Mouse (Mus musculus): ENCODE measurements at regions not wholly inside any gene's neighbourhood (a gene's known extent, or its start where the extent isn't known, plus 50 kb on each side); places are given as distances from the start of the nearest gene placed in this dataset.

DNA sequence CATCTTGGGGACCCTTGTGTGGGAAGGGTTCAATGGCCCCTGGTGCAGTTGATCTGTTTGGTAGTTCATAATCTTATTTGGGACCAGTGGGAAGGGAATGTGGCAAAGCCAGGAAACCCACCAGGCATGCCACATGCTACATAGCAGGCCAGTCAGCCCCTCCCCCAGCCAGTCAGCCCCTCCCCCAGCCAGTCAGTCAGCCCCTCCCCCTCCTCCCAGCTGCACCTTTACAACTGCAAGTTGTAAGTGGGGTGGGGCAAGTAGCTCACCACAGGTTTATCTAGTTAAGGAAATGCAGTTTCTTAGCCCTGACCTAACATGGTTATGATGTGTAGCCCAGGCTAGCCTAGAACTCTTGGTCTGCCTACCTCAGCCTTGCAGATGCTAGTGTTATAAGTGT lies 171.9 kb downstream of the Cog6 start:
- no peak overlapping the region for H3K27ac ChIP-seq (ENCODE audit: insufficient read depth, low read depth, low read length)
- no peaks in the 10 kb centered on the region for H3K27me3 ChIP-seq (replicated peaks; ENCODE audit: control insufficient read depth, insufficient read depth, low read length)
- TF ChIP-seq POLR2A (IDR thresholded peaks at IDR 0.05; ENCODE audit: low read depth, low read length) (no peak), CTCF (conservative IDR thresholded peaks at IDR 0.05; ENCODE audit: insufficient read depth, insufficient read length, low read depth, low read length) (no peak)
- DNase-seq, result no peak
- no peaks in the 10 kb centered on the region for H3K36me3 ChIP-seq (ENCODE audit: control insufficient read depth, insufficient read depth, low read length)
- H3K4me3 ChIP-seq (ENCODE audit: insufficient read depth, low read depth, low read length), result no peak overlapping the region
- H3K4me1 ChIP-seq (ENCODE audit: control insufficient read depth, insufficient read depth, low read length), result no peaks in the 10 kb centered on the region

DNA sequence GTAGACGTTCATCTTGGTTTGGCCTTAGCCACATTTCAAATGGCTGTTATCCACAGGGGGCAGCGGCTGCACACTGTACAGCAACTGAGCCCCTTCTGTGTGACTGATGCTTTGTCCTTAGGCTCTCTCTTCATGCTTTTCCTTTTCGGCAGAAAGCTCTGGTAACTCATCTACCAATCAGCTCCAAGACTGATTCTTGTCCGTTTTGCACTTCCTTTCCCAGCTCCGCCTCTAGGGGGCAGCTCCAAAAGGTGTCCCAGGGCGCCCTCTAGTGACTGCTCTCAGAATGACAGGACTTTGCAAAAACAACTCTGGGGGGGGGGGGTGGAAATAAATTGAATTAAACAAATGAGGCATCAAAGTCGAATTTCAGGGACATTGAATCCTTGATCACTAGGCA lies 173.0 kb downstream of the Cog6 start:
- Histone ChIP-seq H3K27ac (ENCODE audit: insufficient read depth, low read depth, low read length) (no peak overlapping the region), H3K4me3 (ENCODE audit: insufficient read depth, low read depth, low read length) (no peak overlapping the region), H3K27me3 (replicated peaks; ENCODE audit: control insufficient read depth, insufficient read depth, low read length) (no peaks in the 10 kb centered on the region), H3K4me1 (ENCODE audit: control insufficient read depth, insufficient read depth, low read length) (no peaks in the 10 kb centered on the region), H3K36me3 (ENCODE audit: control insufficient read depth, insufficient read depth, low read length) (no peaks in the 10 kb centered on the region)
- WGBS, result 29% methylated on average over 7 of the region's 7 CpGs
- no peak for TF ChIP-seq POLR2A (IDR thresholded peaks at IDR 0.05; ENCODE audit: low read depth, low read length)
- peak; percentile 91 for TF ChIP-seq CTCF (conservative IDR thresholded peaks at IDR 0.05; ENCODE audit: insufficient read depth, insufficient read length, low read depth, low read length)
- DNase-seq, result peak; percentile 90

DNA sequence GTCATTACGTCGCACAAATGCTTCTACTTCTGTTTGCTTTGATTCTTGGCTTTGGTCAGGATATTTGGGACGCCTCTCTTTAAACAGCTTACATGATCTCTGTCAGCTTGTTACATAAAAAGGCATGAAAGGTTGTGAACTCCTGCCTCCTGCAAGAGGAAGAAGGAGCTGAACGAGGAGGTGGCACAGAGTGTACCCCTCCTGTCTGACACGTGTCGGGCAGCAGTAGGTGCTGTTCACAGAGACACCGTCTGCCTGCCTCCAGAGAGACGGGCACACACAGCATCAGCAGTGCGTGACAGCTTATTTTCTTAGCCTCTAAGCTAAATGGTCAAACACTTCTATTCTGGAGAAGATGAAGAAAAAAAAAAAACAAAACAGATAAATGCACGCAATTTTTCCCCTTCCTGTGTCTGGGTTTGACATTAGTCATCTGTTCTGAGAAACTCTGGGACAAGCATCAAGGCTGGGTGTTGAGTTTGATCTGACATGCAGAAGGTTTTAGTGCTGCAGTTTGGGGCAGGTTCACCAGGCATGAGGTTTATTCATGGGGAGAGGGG lies 174.1 kb downstream of the Cog6 start:
- H3K36me3 ChIP-seq (ENCODE audit: control insufficient read depth, insufficient read depth, low read length), result no peaks in the 10 kb centered on the region
- H3K27ac ChIP-seq (ENCODE audit: insufficient read depth, low read depth, low read length), result no peak overlapping the region
- no peak overlapping the region for H3K4me3 ChIP-seq (ENCODE audit: insufficient read depth, low read depth, low read length)
- TF ChIP-seq POLR2A (IDR thresholded peaks at IDR 0.05; ENCODE audit: low read depth, low read length) (no peak), CTCF (conservative IDR thresholded peaks at IDR 0.05; ENCODE audit: insufficient read depth, insufficient read length, low read depth, low read length) (no peak)
- no peaks in the 10 kb centered on the region for H3K27me3 ChIP-seq (replicated peaks; ENCODE audit: control insufficient read depth, insufficient read depth, low read length)
- WGBS, result 65% methylated on average over 10 of the region's 10 CpGs
- DNase-seq, result no peak
- H3K4me1 ChIP-seq (ENCODE audit: control insufficient read depth, insufficient read depth, low read length), result no peaks in the 10 kb centered on the region

DNA sequence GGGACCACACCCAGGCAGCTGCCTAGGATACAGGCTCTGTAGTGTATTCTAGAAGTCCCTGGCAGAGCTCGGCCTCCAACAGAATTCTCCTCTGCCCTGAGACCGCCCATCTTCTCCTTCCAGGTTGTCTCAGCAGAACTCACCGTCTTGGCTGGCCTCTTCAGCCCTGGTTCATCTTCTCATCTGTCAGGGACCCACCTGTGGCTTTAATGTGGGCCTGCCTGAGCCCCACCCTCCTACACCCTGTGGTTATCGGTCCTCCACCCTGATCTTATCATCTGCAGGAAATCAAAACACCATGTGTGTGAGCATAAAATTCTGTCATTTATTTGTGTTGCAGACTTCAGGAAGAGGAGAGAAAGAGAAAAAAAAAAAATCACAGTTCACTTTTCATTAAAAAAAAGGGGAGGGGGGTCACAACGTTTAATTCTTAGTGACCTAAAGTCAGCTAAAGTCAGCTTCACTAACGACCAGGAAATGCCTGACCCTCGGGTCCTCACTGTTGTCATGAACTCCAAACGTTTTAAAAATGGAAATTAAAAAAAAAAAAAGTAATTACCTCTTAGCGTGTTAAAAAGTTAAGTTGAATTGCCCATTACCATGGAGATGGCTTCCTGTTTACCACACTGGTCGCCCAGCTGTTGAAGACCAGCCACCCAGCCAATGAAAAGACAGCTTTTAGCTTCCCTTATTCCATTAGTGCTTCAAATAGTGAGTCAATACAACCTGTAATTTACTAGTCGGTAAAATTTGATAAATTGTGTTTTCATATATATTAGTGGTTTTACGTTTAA lies 176.7 kb downstream of the Cog6 start:
- peak; percentile 64 for DNase-seq
- Histone ChIP-seq H3K36me3 (ENCODE audit: control insufficient read depth, insufficient read depth, low read length) (no peaks in the 10 kb centered on the region), H3K27me3 (replicated peaks; ENCODE audit: control insufficient read depth, insufficient read depth, low read length) (no peaks in the 10 kb centered on the region), H3K4me3 (ENCODE audit: insufficient read depth, low read depth, low read length) (no peak overlapping the region), H3K27ac (ENCODE audit: insufficient read depth, low read depth, low read length) (peak overlapping the region; percentile 40; the same call in 1 of the 2 replicates), H3K4me1 (ENCODE audit: control insufficient read depth, insufficient read depth, low read length) (no peaks in the 10 kb centered on the region; the same call in 1 of the 2 replicates)
- no peak for TF ChIP-seq CTCF (conservative IDR thresholded peaks at IDR 0.05; ENCODE audit: insufficient read depth, insufficient read length, low read depth, low read length)
- no peak for TF ChIP-seq POLR2A (IDR thresholded peaks at IDR 0.05; ENCODE audit: low read depth, low read length)
- WGBS, result 36% methylated on average over 12 of the region's 12 CpGs

DNA sequence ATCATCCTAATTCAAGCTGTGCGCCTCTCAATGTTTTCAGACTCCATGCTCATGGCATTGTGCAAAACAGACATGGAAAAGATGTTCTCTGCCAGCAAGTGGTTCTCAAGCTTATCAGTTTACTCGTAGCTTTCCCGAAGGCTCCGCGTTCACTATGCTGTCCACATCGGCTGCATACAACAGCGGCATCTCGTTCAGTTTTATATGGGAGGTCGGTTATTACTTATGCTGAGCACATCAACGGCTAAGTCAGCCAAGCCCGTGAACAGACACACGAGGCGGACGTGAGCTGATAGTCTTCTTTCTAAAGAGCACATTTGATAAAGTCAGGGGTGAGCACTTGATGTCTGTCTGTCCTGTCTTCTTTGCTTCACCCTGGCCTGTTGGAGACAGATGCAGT lies 179.0 kb downstream of the Cog6 start:
- Histone ChIP-seq H3K4me3 (ENCODE audit: insufficient read depth, low read depth, low read length) (no peak overlapping the region), H3K4me1 (ENCODE audit: control insufficient read depth, insufficient read depth, low read length) (no peaks in the 10 kb centered on the region; the same call in 1 of the 2 replicates), H3K27ac (ENCODE audit: insufficient read depth, low read depth, low read length) (no peak overlapping the region), H3K36me3 (ENCODE audit: control insufficient read depth, insufficient read depth, low read length) (no peaks in the 10 kb centered on the region), H3K27me3 (replicated peaks; ENCODE audit: control insufficient read depth, insufficient read depth, low read length) (no peaks in the 10 kb centered on the region)
- 90% methylated on average over 14 of the region's 14 CpGs for WGBS
- DNase-seq, result no peak
- TF ChIP-seq POLR2A (IDR thresholded peaks at IDR 0.05; ENCODE audit: low read depth, low read length) (no peak), CTCF (conservative IDR thresholded peaks at IDR 0.05; ENCODE audit: insufficient read depth, insufficient read length, low read depth, low read length) (no peak)

DNA sequence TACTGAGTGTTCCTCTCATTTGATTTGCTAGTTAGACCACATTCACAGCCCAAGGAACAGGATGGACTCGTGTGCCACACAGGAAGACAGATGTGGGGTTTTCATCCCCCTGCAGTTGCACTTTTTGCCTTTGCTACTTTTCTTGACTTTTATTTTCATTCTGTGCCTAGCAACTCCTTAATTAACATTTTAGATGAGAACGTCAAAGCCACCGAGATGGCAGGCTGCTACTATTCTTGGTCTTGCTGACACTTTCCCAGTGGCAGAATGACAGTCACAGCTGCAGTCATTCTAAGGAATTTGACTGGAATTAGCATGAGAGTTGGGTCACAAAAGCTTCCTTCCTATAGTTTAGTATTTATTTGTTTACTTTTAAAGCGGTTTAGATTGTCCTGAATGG lies 179.5 kb downstream of the Cog6 start:
- H3K4me3 ChIP-seq (ENCODE audit: insufficient read depth, low read depth, low read length), result no peak overlapping the region
- no peak for DNase-seq
- 67% methylated on average over 4 of the region's 4 CpGs for WGBS
- no peaks in the 10 kb centered on the region for H3K27me3 ChIP-seq (replicated peaks; ENCODE audit: control insufficient read depth, insufficient read depth, low read length)
- H3K4me1 ChIP-seq (ENCODE audit: control insufficient read depth, insufficient read depth, low read length), result no peaks in the 10 kb centered on the region; the same call in 1 of the 2 replicates
- TF ChIP-seq POLR2A (IDR thresholded peaks at IDR 0.05; ENCODE audit: low read depth, low read length) (no peak), CTCF (conservative IDR thresholded peaks at IDR 0.05; ENCODE audit: insufficient read depth, insufficient read length, low read depth, low read length) (no peak)
- no peak overlapping the region for H3K27ac ChIP-seq (ENCODE audit: insufficient read depth, low read depth, low read length)
- H3K36me3 ChIP-seq (ENCODE audit: control insufficient read depth, insufficient read depth, low read length), result no peaks in the 10 kb centered on the region

DNA sequence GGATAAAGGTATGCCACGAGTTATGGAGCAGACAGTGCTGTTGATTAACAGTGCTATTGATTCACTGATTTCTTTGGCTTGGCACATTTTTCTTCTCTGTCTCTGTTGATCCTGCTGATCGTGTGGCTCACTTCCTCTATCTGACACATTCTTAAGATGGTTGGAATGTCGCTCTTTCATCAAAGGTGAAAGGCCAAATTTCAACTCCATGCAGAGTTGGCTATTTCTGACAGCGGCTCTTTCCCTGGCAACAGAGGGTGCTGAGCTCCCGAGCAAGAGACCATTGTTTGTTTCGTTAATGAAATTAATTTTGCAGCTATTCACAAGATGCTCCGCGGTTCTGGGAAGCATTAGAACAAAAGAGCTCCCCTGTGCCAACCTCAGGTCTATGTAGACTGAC lies 180.3 kb downstream of the Cog6 start:
- H3K27me3 ChIP-seq (replicated peaks; ENCODE audit: control insufficient read depth, insufficient read depth, low read length), result no peaks in the 10 kb centered on the region
- WGBS, result 45% methylated on average over 8 of the region's 8 CpGs
- no peak overlapping the region for H3K4me3 ChIP-seq (ENCODE audit: insufficient read depth, low read depth, low read length)
- no peaks in the 10 kb centered on the region; the same call in 1 of the 2 replicates for H3K4me1 ChIP-seq (ENCODE audit: control insufficient read depth, insufficient read depth, low read length)
- TF ChIP-seq CTCF (conservative IDR thresholded peaks at IDR 0.05; ENCODE audit: insufficient read depth, insufficient read length, low read depth, low read length) (no peak), POLR2A (IDR thresholded peaks at IDR 0.05; ENCODE audit: low read depth, low read length) (no peak)
- peak; percentile 46 for DNase-seq
- H3K27ac ChIP-seq (ENCODE audit: insufficient read depth, low read depth, low read length), result no peak overlapping the region
- no peaks in the 10 kb centered on the region for H3K36me3 ChIP-seq (ENCODE audit: control insufficient read depth, insufficient read depth, low read length)

Measured in kidney, adult 2 months (tissue).